Mouse (Mus musculus) macrophage (primary cell): Measurements from ENCODE around the gene Hist1h2ah. TPM values are rescaled to one million over a fixed set of nuclear protein-coding genes. Genes with fewer than 3 reads are reported as not detected.
"Not testable (repeated sequence)": the region's sequence is repeated elsewhere in the genome, so short reads cannot be mapped to it uniquely, and the experiment has no call there.

ENCODE experiments used
- H3K27ac ChIP-seq: fragments of 350-480 bp; formaldehyde crosslinking; 2 replicates; pipeline ENCODE4 v1.9.0; 2021
- H3K36me3 ChIP-seq: fragments of 350-480 bp; formaldehyde crosslinking; 2 replicates; pipeline ENCODE4 v1.9.0; 2021; ENCODE audit errors: inconsistent target
- H3K4me3 ChIP-seq: fragments of 350-480 bp; formaldehyde crosslinking; 2 replicates; pipeline ENCODE4 v1.9.0; 2021; ENCODE audit errors: inconsistent target
- H3K79me2 ChIP-seq: fragments of 350-480 bp; formaldehyde crosslinking; 2 replicates; pipeline ENCODE4 v1.9.0; 2021; ENCODE audit errors: inconsistent target
- WGBS: methylation state at CpG from one replicate; pipeline ENCODE4 v1.1.7; 2026; ENCODE audit warnings: inconsistent platforms; ENCODE audit not compliant: missing documents; 5-methylcytosine and 5-hydroxymethylcytosine counted together
- polyA plus RNA-seq: library from polyadenylated mRNA; stranded (reverse); fragments of 250-400 nt; gene quantifications from 3 replicates; pipeline ENCODE4 v1.2.4, GENCODE M21; 2018; ENCODE audit warnings: inconsistent platforms

The Hist1h2ah gene
- polyA plus RNA-seq, 1 experiment from 2014 or later = not detected

DNA sequence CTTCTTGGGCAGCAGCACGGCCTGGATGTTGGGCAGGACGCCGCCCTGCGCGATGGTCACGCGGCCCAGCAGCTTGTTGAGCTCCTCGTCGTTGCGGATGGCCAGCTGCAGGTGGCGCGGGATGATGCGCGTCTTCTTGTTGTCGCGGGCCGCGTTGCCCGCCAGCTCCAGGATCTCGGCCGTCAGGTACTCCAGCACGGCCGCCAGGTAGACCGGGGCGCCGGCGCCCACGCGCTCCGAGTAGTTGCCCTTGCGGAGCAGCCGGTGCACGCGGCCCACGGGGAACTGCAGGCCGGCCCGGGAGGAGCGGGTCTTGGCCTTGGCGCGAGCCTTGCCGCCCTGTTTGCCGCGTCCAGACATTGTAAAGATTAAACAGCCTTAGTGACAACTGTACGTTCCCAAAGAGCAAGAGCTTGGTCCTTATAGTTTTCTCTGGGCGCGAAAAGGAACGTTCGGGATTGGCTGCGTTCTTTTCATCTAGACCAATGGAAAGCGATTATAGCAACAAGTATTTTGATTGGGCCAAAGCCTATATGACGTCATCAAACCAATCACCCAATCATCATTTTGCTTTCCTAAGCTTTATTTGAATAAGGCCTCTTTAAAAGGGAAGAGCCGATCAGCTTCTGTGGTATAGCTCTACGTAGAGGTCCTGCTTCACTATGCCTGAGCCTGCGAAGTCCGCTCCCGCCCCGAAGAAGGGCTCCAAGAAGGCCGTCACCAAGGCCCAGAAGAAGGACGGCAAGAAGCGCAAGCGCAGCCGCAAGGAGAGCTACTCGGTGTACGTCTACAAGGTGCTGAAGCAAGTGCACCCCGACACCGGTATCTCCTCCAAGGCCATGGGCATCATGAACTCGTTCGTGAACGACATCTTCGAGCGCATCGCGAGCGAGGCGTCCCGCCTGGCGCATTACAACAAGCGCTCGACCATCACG, 7.5 kb upstream of the Hist1h2ah start, which contains the start of the genes Hist1h2ag and Hist1h2bj:
Gene Hist1h2ag, minus strand, starts transcription at position 377 of the 935 bp plus-strand sequence.
Gene Hist1h2bj, plus strand, starts transcription at position 647 of the 935 bp plus-strand sequence.
- peak within 1 kb of the TSS; percentile 29 for H3K4me3 ChIP-seq
- WGBS = 2% methylated on average over 15 of the region's 80 CpGs
- not testable (repeated sequence) for H3K36me3 ChIP-seq, H3K79me2 ChIP-seq
- peak within 1 kb of the TSS; percentile 85 for H3K27ac ChIP-seq

DNA sequence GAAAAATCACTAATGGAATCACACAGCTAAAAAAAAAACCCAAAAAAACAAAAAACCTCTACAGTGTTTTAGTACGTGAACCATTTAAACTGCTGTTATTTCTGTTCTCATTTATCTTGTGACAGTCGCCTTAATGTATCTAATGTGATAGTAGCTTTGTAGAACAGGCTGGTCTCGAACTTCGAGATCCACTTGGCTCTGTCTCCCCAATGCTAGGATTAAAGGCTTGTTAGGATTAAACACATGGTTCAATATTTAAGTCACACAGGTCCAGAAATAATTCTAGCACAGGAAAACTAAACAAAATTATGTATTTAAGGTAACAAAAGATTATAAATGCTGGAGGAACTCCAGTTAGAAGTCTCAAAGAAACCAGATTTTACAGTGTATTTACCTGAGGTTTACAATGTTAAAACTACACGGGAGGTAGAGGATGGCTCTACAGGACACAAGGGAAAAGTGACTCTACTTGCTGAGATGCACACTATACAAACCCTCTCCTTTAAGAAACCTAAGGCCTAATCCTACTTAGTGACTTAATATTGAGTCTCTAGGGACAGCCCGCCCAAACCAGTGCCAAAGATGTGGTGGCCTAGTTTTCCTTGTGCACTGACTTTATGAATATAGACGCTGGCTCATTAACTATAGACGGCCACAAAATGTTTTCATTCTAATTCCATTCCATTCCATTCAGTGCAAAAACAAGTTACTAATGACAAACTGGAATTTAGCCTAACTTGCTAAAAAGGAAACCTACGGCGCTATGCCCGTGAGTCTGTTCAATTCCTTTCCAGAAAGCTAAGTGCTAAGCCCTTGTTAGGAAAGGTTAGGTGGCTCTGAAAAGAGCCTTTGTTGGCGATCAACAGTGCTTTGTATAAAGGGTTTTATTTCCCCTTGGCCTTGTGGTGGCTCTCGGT, 6.5 kb upstream of the Hist1h2ah start:
- no peaks in the 10 kb centered on the region for H3K36me3 ChIP-seq
- H3K79me2 ChIP-seq = no peaks in the 10 kb centered on the region
- H3K4me3 ChIP-seq = peak overlapping the region; percentile 29
- WGBS = 13% methylated on average over 11 of the region's 13 CpGs
- peak overlapping the region; percentile 85 for H3K27ac ChIP-seq

DNA sequence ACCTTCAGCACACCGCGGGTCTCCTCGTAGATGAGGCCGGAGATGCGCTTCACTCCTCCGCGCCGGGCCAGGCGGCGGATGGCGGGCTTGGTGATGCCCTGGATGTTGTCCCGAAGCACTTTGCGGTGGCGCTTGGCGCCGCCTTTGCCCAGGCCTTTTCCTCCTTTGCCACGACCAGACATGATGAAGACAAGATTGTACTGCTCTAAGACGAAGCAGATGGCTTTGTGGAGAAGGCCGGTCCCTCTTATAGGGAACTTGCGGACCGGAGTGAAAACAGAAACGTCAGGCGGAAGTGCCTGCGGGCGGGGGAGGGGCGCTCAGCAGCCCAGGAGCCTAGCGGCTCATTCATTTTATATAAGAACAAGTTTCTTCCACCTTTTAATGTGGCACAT, 5.8 kb upstream of the Hist1h2ah start, which contains the start of gene Hist1h4i:
Gene Hist1h4i, minus strand, starts transcription at position 221 of the 395 bp plus-strand sequence.
- H3K27ac ChIP-seq = peak within 1 kb of the TSS; percentile 85
- 0% methylated on average over 19 of the region's 27 CpGs for WGBS
- not testable (repeated sequence) for H3K36me3 ChIP-seq, H3K79me2 ChIP-seq
- peak within 1 kb of the TSS; percentile 29 for H3K4me3 ChIP-seq

DNA sequence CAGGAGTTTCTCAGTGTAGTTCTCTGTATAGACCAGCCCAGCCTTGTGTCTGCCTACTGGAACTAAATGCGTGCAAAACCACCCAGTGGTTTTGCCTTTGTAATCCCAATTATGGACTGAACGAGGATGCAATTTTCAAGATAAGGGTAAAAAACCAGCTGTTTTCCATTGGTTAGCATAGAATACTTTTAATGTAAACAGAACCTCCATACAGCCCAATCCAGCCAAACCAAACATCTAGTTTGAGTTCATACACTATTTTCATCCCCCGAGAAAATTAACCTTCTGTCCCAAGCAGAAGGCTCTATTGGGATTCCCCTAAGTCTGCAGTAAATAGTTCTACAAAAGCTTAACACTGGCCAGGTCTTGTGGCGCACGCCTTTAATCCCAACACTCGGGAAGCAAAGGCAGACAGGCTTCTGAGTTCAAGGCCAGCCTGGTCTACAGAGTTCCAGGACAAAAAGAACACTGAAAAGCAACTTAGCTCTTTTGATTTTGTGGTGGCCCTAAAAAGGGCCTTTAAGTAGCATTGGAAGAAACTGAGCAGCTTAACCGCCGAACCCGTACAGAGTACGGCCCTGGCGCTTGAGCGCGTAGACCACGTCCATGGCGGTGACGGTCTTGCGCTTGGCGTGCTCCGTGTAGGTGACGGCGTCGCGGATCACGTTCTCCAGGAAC, 5.2 kb upstream of the Hist1h2ah start:
- WGBS = 2% methylated on average over 9 of the region's 24 CpGs
- Histone ChIP-seq H3K4me3 (peak overlapping the region; percentile 21; the same call in 1 of the 2 replicates), H3K27ac (peak overlapping the region; percentile 55), H3K79me2 (no peaks in the 10 kb centered on the region), H3K36me3 (no peaks in the 10 kb centered on the region)

DNA sequence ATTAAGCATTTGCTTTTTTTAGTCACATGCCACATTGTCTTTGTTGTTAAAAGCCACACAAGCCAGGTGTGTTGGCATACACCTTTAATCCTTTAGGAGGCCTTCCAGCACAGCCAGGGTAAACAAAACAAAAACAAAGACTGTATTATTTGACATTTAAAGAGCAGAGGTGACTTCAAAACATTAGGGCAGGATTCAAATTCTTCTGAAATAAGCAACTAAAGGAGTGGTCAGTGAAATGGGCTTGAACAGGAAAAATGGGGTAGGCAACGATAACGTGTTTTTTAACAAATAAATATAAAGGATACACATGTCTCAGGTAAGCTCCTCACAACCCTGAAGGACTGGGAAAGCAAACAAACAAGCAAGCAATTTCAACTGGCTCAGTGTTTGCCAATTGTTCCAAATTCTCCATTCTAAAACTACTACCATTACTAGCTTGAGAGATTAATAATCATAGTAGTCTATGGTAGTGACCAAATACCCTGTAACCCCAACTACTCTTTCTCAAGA, 4.6 kb upstream of the Hist1h2ah start:
- Histone ChIP-seq H3K27ac (peak overlapping the region; percentile 55), H3K4me3 (peak overlapping the region; percentile 21; the same call in 1 of the 2 replicates)
- WGBS = 12% methylated on average over 2 of the region's 2 CpGs

DNA sequence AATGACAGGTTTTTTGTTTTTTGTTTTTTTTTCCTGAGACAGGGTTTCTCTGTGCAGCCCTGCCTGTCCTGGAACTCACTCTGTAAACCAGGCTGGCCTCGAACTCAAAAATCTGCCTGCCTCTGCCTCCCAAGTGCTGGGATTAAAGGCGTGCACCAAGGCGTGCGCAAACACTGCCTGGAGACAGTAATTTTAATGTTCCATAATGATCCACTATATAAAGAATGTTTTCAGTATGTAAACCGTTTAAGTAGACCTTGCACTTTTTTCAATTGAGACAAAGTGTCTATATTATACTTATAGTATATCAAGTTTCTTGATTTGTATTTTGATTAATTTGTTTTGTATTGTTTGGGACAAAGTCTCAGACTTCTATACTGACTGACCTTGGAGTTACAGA, 4.0 kb upstream of the Hist1h2ah start:
- Histone ChIP-seq H3K27ac (peak overlapping the region; percentile 55; the same call in 1 of the 2 replicates), H3K4me3 (no peak overlapping the region), H3K36me3 (no peaks in the 10 kb centered on the region), H3K79me2 (no peaks in the 10 kb centered on the region)
- WGBS = 75% methylated on average over 5 of the region's 5 CpGs

More for the DNA sequence above, 4.6 kb upstream of the Hist1h2ah start:
- no peaks in the 10 kb centered on the region for H3K79me2 ChIP-seq
- no peaks in the 10 kb centered on the region for H3K36me3 ChIP-seq

DNA sequence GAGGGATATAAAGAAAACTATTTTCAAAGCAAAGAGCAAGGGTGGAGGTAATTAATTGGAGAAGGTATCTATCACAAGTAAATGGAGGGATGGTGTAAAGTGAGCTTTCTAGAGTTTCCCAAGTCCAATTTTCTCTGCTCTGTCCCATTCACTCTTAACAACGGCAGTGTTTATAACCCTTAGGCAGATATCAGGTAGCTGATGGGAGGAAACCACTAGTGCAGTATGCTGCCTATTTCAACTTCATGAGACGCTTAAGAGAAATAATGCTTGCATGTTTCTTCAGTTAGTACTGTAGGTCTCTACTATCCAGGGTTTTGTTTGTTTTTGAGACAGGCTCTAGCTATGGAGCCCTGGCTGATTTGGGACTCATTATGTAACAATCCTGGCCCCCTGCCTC, 2.0 kb upstream of the Hist1h2ah start:
- no peaks in the 10 kb centered on the region for H3K79me2 ChIP-seq
- no peak overlapping the region for H3K4me3 ChIP-seq
- no peak overlapping the region for H3K27ac ChIP-seq
- no peaks in the 10 kb centered on the region for H3K36me3 ChIP-seq
- WGBS = 100% methylated on average over 2 of the region's 2 CpGs

DNA sequence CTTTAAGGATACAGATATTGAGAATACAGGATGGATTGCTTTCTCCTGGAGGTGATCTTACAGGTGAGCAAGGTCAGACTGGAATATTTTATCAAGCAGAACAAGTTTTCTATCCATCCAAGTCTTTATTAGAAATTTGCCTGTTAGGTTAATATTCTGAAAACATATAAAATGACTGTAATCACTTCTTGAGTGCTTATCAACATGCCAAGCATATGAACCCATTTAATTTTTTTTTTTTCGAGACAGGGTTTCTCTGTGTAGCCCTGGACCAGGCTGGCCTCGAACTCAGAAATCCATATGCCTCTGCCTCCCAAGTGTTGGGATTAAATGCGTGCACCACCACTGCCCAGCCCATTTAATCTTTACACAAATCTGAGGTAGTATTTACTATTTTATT, 1.6 kb upstream of the Hist1h2ah start:
- H3K36me3 ChIP-seq = no peaks in the 10 kb centered on the region
- WGBS = 71% methylated on average over 2 of the region's 3 CpGs
- H3K79me2 ChIP-seq = no peaks in the 10 kb centered on the region
- no peak overlapping the region for H3K4me3 ChIP-seq
- peak overlapping the region; percentile 47 for H3K27ac ChIP-seq

DNA sequence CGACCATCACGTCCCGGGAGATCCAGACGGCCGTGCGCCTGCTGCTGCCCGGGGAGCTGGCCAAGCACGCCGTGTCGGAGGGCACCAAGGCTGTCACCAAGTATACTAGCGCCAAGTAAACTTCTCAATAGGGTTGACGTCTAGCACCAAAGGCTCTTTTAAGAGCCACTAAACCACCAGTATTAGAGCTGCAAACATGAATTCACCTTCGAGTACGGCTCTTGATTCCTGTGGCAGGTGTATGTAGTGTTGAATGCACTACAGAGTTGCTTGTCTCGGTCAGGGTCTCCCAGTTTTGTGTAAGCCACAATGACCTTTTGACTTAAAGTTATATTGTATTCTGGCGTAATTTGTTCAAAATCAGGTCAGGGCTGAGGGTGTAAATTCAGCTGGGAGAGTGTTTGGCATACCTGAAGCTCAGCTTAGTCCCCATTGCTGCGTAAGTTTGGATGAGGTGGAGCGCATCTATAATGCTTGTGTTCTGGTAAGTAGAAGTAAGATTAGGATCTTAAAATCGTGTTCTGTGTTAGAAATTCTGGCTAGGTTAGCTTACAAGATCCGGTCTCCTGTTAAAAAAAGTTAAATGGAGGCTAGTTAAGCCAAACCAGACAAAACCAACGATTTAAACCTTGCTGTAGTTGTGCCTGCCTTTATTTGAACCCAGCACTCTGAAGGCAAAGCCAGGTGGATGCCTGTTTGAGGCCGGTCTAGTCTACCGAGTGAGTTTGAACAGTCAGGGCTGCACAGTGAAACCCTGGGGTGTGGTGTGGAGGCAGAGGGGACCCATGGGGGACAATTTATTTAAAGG, 985 bp upstream of the Hist1h2ah start:
- Histone ChIP-seq H3K4me3 (no peak overlapping the region; the same call in 1 of the 2 replicates), H3K79me2 (no peaks in the 10 kb centered on the region), H3K36me3 (no peaks in the 10 kb centered on the region), H3K27ac (peak overlapping the region; percentile 47)
- 16% methylated on average over 13 of the region's 23 CpGs for WGBS

DNA sequence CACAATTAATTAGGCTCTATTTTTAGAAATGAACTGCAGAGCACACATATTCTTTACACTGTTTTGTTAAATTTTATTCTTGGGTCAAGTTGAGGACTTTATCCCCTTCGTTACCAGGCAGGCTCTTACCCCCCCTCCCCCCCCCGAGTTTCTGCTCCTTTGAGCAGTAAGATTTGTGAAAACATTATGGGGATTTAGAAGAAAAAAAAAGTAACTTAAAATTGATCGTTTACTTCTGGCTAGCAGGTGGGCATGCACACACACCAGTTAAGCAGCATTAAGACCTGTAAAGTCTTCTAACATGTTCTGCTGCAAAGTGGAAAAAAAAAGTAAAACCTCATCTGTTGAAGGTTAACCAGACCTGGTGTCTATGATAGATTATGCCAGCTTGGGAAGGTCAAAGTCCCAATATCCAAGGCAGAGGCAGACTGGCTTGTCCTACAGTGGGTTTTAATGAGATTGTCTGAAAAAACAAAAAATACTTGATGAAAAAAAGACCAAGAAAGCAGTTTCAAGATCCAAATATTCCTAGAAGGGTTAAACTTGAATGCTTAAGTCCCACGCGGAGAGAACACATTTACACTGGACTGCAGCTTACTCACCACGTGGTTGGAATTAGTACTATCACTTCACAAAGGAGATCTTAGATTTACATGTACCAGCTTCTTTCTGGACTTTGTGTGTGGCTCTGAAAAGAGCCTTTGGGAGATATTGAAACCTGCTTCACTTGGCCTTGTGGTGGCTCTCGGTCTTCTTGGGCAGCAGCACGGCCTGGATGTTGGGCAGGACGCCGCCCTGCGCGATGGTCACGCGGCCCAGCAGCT, 713 bp downstream of the Hist1h2ah start:
- H3K27ac ChIP-seq = peak overlapping the region; percentile 67
- WGBS = 6% methylated on average over 7 of the region's 14 CpGs
- H3K4me3 ChIP-seq = peak overlapping the region; percentile 26
- H3K36me3 ChIP-seq = no peaks in the 10 kb centered on the region
- no peaks in the 10 kb centered on the region for H3K79me2 ChIP-seq

DNA sequence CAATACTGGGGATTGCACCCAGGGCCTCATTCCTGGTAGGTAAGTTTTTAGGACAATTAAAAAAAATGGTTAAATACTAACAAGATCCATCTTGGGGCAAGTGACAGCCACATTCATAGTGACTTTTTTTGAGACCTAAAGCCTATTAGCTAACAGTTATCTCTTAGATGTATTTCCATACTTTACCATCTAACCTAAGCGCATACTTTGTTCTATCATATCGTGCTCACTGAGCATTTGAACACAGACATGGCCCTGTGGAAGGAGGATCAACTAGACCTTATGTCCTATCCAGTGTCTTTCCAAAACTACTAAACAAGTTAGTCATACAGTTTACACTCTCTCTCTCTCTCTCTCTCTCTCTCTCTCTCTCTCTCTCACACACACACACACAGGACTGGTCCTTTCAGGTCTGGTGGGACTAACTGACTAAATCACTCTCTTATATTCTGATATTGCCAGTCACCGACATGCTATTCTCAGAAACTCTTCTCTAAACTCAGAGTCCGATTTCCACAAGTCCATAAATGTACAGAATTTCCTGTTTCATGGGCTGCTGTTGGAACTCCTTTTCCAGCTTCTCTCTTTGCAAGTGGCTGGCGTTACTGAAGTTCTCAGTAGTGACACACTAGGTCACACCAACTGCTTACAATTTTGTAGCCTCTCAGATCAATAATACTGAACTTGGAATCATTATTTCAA, 1.5 kb downstream of the Hist1h2ah start:
- Histone ChIP-seq H3K79me2 (no peaks in the 10 kb centered on the region), H3K4me3 (no peak overlapping the region; the same call in 1 of the 2 replicates), H3K36me3 (no peaks in the 10 kb centered on the region), H3K27ac (0 out of 2 replicates have a peak overlapping the region, but pooled peaks have one; percentile 67)
- 60% methylated on average over 5 of the region's 5 CpGs for WGBS

DNA sequence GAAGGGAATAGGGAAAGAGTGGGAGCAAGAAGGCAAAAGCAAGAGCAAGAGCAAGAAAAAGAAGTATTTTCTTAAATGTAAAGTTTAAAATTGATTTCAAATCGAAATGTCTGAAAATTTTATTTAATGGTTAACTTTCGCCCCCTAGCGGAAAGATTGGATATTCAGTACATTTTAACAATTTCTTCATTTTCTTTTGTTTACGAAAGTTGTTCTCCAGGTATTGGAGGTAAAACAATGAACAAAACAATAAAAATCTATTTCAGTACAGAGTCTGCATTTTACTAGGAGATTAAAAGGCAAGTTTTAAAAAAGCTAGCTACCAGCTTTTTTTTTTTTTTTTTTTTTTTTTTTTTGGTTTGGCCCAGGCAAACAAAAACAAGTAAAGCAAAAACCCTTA, 4.9 kb downstream of the Hist1h2ah start:
- WGBS = 7% methylated on average over 4 of the region's 4 CpGs
- Histone ChIP-seq H3K4me3 (no peak overlapping the region), H3K79me2 (no peaks in the 10 kb centered on the region), H3K27ac (no peak overlapping the region), H3K36me3 (no peaks in the 10 kb centered on the region)
